Mouse (Mus musculus): ENCODE measurements around the gene Fam178b. TPM values are rescaled to one million over a fixed set of nuclear protein-coding genes. Genes with fewer than 3 reads are reported as not detected.

Gene Fam178b
- polyA plus RNA-seq, 1 experiment from 2014 or later, result 0.30 TPM

GRCm38 (mm10) chr1:36572709-36573108 is 110.3 kb downstream of the Fam178b start:
- Histone ChIP-seq H3K4me3 (ENCODE audit: low read depth, low read length) (no peak overlapping the region), H3K4me2 (no peak overlapping the region), H3K4me1 (replicated peaks; ENCODE audit: control insufficient read depth, insufficient read depth, low read length) (peaks cover 21% of the 10 kb centered on the region), H3K27me3 (replicated peaks; ENCODE audit: control insufficient read depth, insufficient read depth, low read length) (0 out of 2 replicates have a peak, but pooled peaks cover 2% of the 10 kb centered on the region), H3K27ac (ENCODE audit: low read depth, low read length) (no peak overlapping the region), H3K9me3 (ENCODE audit: control insufficient read depth, low read length) (no peaks in the 10 kb centered on the region), H3K9ac (ENCODE audit: low read depth, low read length) (no peak overlapping the region), H3K36me3 (ENCODE audit: control insufficient read depth, insufficient read depth, low read length) (no peaks in the 10 kb centered on the region)
- ATAC-seq (replicated peaks; ENCODE audit: low FRiP score) (no peak), DNase-seq (ENCODE audit: low spot score) (no peak)
- WGBS, result 66% methylated on average over 1 of the region's 1 CpGs

- H3K4me3 ChIP-seq (ENCODE audit: low read depth, low read length), result no peak overlapping the region
- DNase-seq (ENCODE audit: low spot score) (no peak), ATAC-seq (replicated peaks; ENCODE audit: low FRiP score) (no peak)
- H3K4me2 ChIP-seq, result no peak overlapping the region
- no peak overlapping the region for H3K27ac ChIP-seq (ENCODE audit: low read depth, low read length)
- H3K27me3 ChIP-seq (replicated peaks; ENCODE audit: control insufficient read depth, insufficient read depth, low read length), result 0 out of 2 replicates have a peak, but pooled peaks cover 2% of the 10 kb centered on the region
- peaks cover 20% of the 10 kb centered on the region for H3K4me1 ChIP-seq (replicated peaks; ENCODE audit: control insufficient read depth, insufficient read depth, low read length)
- no peaks in the 10 kb centered on the region for H3K9me3 ChIP-seq (ENCODE audit: control insufficient read depth, low read length)
- no peaks in the 10 kb centered on the region for H3K36me3 ChIP-seq (ENCODE audit: control insufficient read depth, insufficient read depth, low read length)
- H3K9ac ChIP-seq (ENCODE audit: low read depth, low read length), result no peak overlapping the region
- 53% methylated on average over 2 of the region's 2 CpGs for WGBS
These were observed 110.8 kb downstream of the Fam178b start for GRCm38 (mm10) chr1:36572140-36572700.

- Histone ChIP-seq H3K4me3 (ENCODE audit: low read depth, low read length) (no peak overlapping the region), H3K9me3 (ENCODE audit: control insufficient read depth, low read length) (no peaks in the 10 kb centered on the region), H3K4me1 (replicated peaks; ENCODE audit: control insufficient read depth, insufficient read depth, low read length) (peaks cover 17% of the 10 kb centered on the region), H3K36me3 (ENCODE audit: control insufficient read depth, insufficient read depth, low read length) (no peaks in the 10 kb centered on the region), H3K9ac (ENCODE audit: low read depth, low read length) (no peak overlapping the region), H3K4me2 (no peak overlapping the region), H3K27me3 (replicated peaks; ENCODE audit: control insufficient read depth, insufficient read depth, low read length) (0 out of 2 replicates have a peak, but pooled peaks cover 2% of the 10 kb centered on the region), H3K27ac (ENCODE audit: low read depth, low read length) (no peak overlapping the region)
- WGBS, result 33% methylated on average over 6 of the region's 6 CpGs
- ATAC-seq (replicated peaks; ENCODE audit: low FRiP score), result peak; percentile 18; the same call in 1 of the 2 replicates
- no peak for DNase-seq (ENCODE audit: low spot score)
These were observed 111.4 kb downstream of the Fam178b start for GRCm38 (mm10) chr1:36571627-36572026.

- Histone ChIP-seq H3K4me3 (ENCODE audit: low read depth, low read length) (no peak overlapping the region), H3K4me2 (no peak overlapping the region), H3K36me3 (ENCODE audit: control insufficient read depth, insufficient read depth, low read length) (no peaks in the 10 kb centered on the region), H3K27ac (ENCODE audit: low read depth, low read length) (no peak overlapping the region), H3K27me3 (replicated peaks; ENCODE audit: control insufficient read depth, insufficient read depth, low read length) (0 out of 2 replicates have a peak, but pooled peaks cover 2% of the 10 kb centered on the region), H3K4me1 (replicated peaks; ENCODE audit: control insufficient read depth, insufficient read depth, low read length) (peaks cover 14% of the 10 kb centered on the region), H3K9ac (ENCODE audit: low read depth, low read length) (no peak overlapping the region), H3K9me3 (ENCODE audit: control insufficient read depth, low read length) (no peaks in the 10 kb centered on the region)
- no peak for DNase-seq (ENCODE audit: low spot score)
- no peak for ATAC-seq (replicated peaks; ENCODE audit: low FRiP score)
- 78% methylated on average over 5 of the region's 5 CpGs for WGBS
These were observed 112.7 kb downstream of the Fam178b start for GRCm38 (mm10) chr1:36570320-36570719.

GRCm38 (mm10) chr1:36569694-36570276 is 113.2 kb downstream of the Fam178b start:
- Histone ChIP-seq H3K9me3 (ENCODE audit: control insufficient read depth, low read length) (no peaks in the 10 kb centered on the region), H3K4me1 (replicated peaks; ENCODE audit: control insufficient read depth, insufficient read depth, low read length) (peaks cover 12% of the 10 kb centered on the region), H3K9ac (ENCODE audit: low read depth, low read length) (no peak overlapping the region), H3K27me3 (replicated peaks; ENCODE audit: control insufficient read depth, insufficient read depth, low read length) (0 out of 2 replicates have a peak, but pooled peaks cover 2% of the 10 kb centered on the region), H3K27ac (ENCODE audit: low read depth, low read length) (no peak overlapping the region), H3K36me3 (ENCODE audit: control insufficient read depth, insufficient read depth, low read length) (no peaks in the 10 kb centered on the region), H3K4me3 (ENCODE audit: low read depth, low read length) (no peak overlapping the region), H3K4me2 (no peak overlapping the region)
- WGBS, result 47% methylated on average over 7 of the region's 7 CpGs
- DNase-seq (ENCODE audit: low spot score) (no peak), ATAC-seq (replicated peaks; ENCODE audit: low FRiP score) (no peak)

- Histone ChIP-seq H3K9me3 (ENCODE audit: control insufficient read depth, low read length) (no peaks in the 10 kb centered on the region), H3K36me3 (ENCODE audit: control insufficient read depth, insufficient read depth, low read length) (no peaks in the 10 kb centered on the region), H3K27me3 (replicated peaks; ENCODE audit: control insufficient read depth, insufficient read depth, low read length) (peaks cover 5% of the 10 kb centered on the region; the same call in 1 of the 2 replicates), H3K9ac (ENCODE audit: low read depth, low read length) (no peak overlapping the region), H3K4me2 (no peak overlapping the region), H3K27ac (ENCODE audit: low read depth, low read length) (no peak overlapping the region), H3K4me3 (ENCODE audit: low read depth, low read length) (no peak overlapping the region), H3K4me1 (replicated peaks; ENCODE audit: control insufficient read depth, insufficient read depth, low read length) (peaks cover 15% of the 10 kb centered on the region)
- no peak for ATAC-seq (replicated peaks; ENCODE audit: low FRiP score)
- no peak for DNase-seq (ENCODE audit: low spot score)
- WGBS, result 80% methylated on average over 4 of the region's 4 CpGs
These were observed 114.2 kb downstream of the Fam178b start for GRCm38 (mm10) chr1:36568776-36569175.

GRCm38 (mm10) chr1:36567818-36568603 is 115.0 kb downstream of the Fam178b start:
- Histone ChIP-seq H3K9ac (ENCODE audit: low read depth, low read length) (no peak overlapping the region), H3K4me3 (ENCODE audit: low read depth, low read length) (no peak overlapping the region), H3K27ac (ENCODE audit: low read depth, low read length) (no peak overlapping the region), H3K4me2 (no peak overlapping the region), H3K36me3 (ENCODE audit: control insufficient read depth, insufficient read depth, low read length) (no peaks in the 10 kb centered on the region), H3K9me3 (ENCODE audit: control insufficient read depth, low read length) (no peaks in the 10 kb centered on the region), H3K4me1 (replicated peaks; ENCODE audit: control insufficient read depth, insufficient read depth, low read length) (peaks cover 19% of the 10 kb centered on the region), H3K27me3 (replicated peaks; ENCODE audit: control insufficient read depth, insufficient read depth, low read length) (peaks cover 5% of the 10 kb centered on the region; the same call in 1 of the 2 replicates)
- DNase-seq (ENCODE audit: low spot score) (no peak), ATAC-seq (replicated peaks; ENCODE audit: low FRiP score) (no peak)
- 61% methylated on average over 21 of the region's 21 CpGs for WGBS

GRCm38 (mm10) chr1:36566425-36566824 is 116.6 kb downstream of the Fam178b start:
- ATAC-seq (replicated peaks; ENCODE audit: low FRiP score), result no peak
- Histone ChIP-seq H3K4me1 (replicated peaks; ENCODE audit: control insufficient read depth, insufficient read depth, low read length) (peaks cover 27% of the 10 kb centered on the region), H3K9me3 (ENCODE audit: control insufficient read depth, low read length) (no peaks in the 10 kb centered on the region), H3K4me2 (no peak overlapping the region), H3K4me3 (ENCODE audit: low read depth, low read length) (no peak overlapping the region), H3K27me3 (replicated peaks; ENCODE audit: control insufficient read depth, insufficient read depth, low read length) (peaks cover 6% of the 10 kb centered on the region), H3K36me3 (ENCODE audit: control insufficient read depth, insufficient read depth, low read length) (no peaks in the 10 kb centered on the region), H3K27ac (ENCODE audit: low read depth, low read length) (no peak overlapping the region), H3K9ac (ENCODE audit: low read depth, low read length) (no peak overlapping the region)
- WGBS, result 10% methylated on average over 2 of the region's 2 CpGs
- DNase-seq (ENCODE audit: low spot score), result no peak

All from liver, embryonic 11.5 days (tissue).